In genomic region chr1:120605143-120605435, GRCm38 (mm10) we compare ENCODE assay signal across 13 mouse cellular contexts. TPM values are rescaled to one million over a fixed set of nuclear protein-coding genes. Genes with fewer than 3 reads are reported as not detected.
DNase-seq lines count a peak whose midpoint lies in the region; ATAC-seq and TF ChIP-seq lines count a peak whose summit lies in the region.
"Had no signal": no experiment of that assay in that cellular context is flagged by ENCODE, and none has a peak within 500 bp of the region (broad histone marks: within the 10 kb centered on the region; RNA-seq: fewer than 3 reads in every experiment).

No protein-coding gene starts in this region.

- no peak overlapping the region; the same call in 1 of the 2 replicates for H3K27ac ChIP-seq in cerebellum, adult 2 months (ENCODE audit: insufficient read depth, low read length)
- H3K27ac ChIP-seq in embryonic facial prominence, embryonic 14.5 days (replicated peaks; ENCODE audit: low read depth, low read length) = no peak overlapping the region
- no peak overlapping the region for H3K27ac ChIP-seq in limb, embryonic 13.5 days
- no peak overlapping the region for H3K27ac ChIP-seq in neural tube, embryonic 11.5 days (ENCODE audit: low read depth, low read length)
- H3K27ac ChIP-seq in intestine, postnatal 0 days (ENCODE audit: low read depth, low read length) = no peak overlapping the region

- no peak for ATAC-seq in embryonic facial prominence, embryonic 14.5 days (ENCODE audit: low read depth)
- ATAC-seq in limb, embryonic 13.5 days (ENCODE audit: low FRiP score, low read depth) = no peak
- no peak for ATAC-seq in neural tube, embryonic 11.5 days (ENCODE audit: insufficient read depth, low FRiP score, low TSS enrichment)
- no peak for ATAC-seq in intestine, postnatal 0 days
- ATAC-seq: intestine, embryonic 16.5 days had no signal

- H3K36me3 ChIP-seq in embryonic facial prominence, embryonic 14.5 days (ENCODE audit: control insufficient read depth, insufficient read depth, low read length) = no peaks in the 10 kb centered on the region
- H3K36me3 ChIP-seq in limb, embryonic 13.5 days = no peaks in the 10 kb centered on the region
- no peaks in the 10 kb centered on the region for H3K36me3 ChIP-seq in neural tube, embryonic 11.5 days (ENCODE audit: control insufficient read depth, insufficient read depth, low read length)
- H3K36me3 ChIP-seq in intestine, postnatal 0 days (ENCODE audit: control insufficient read depth, insufficient read depth) = no peaks in the 10 kb centered on the region
- H3K36me3 ChIP-seq: heart, embryonic 12.5 days had no signal

- peak overlapping the region; percentile 84 for H3K4me2 ChIP-seq in embryonic facial prominence, embryonic 14.5 days (ENCODE audit: low read depth, low read length)
- peak overlapping the region; percentile 84 for H3K4me2 ChIP-seq in limb, embryonic 13.5 days (replicated peaks)
- peak overlapping the region; percentile 14; the same call in 1 of the 2 replicates for H3K4me2 ChIP-seq in neural tube, embryonic 11.5 days (ENCODE audit: low read depth)
- H3K4me2 ChIP-seq in intestine, postnatal 0 days (replicated peaks; ENCODE audit: low read depth) = no peak overlapping the region
- H3K4me2 ChIP-seq: heart, embryonic 12.5 days had no signal

- peak in 1 of 2 experiments; percentile 37 for DNase-seq in cerebellum, adult 2 months
- DNase-seq in cerebellum, adult 18-20 months = no peak
- DNase-seq in embryonic facial prominence, embryonic 14.5 days (ENCODE audit: low spot score) = no peak
- no peak for DNase-seq in neural tube, embryonic 11.5 days (ENCODE audit: low spot score)
- no peak for DNase-seq in adrenal gland, adult 2 months
- DNase-seq in thymus, postnatal 14 days = no peak
- DNase-seq: liver had no signal

- TF ChIP-seq CTCF in cerebellum, adult 2 months (IDR thresholded peaks at IDR 0.05; ENCODE audit: borderline replicate concordance, insufficient read depth, low read depth, low read length) = no peak
- no peak for TF ChIP-seq CTCF in intestine, postnatal 0 days (IDR thresholded peaks at IDR 0.05; ENCODE audit: low read depth)

- no peaks in the 10 kb centered on the region for H3K9me3 ChIP-seq in embryonic facial prominence, embryonic 14.5 days (ENCODE audit: control insufficient read depth, low read length)
- no peaks in the 10 kb centered on the region for H3K9me3 ChIP-seq in limb, embryonic 13.5 days
- H3K9me3 ChIP-seq in neural tube, embryonic 11.5 days (ENCODE audit: control insufficient read depth, low read length) = no peaks in the 10 kb centered on the region
- H3K9me3 ChIP-seq in intestine, postnatal 0 days (ENCODE audit: control insufficient read depth) = no peaks in the 10 kb centered on the region
- H3K9me3 ChIP-seq: heart, embryonic 12.5 days had no signal

- peak overlapping the region; percentile 18 for H3K4me3 ChIP-seq in cerebellum, adult 2 months (replicated peaks; ENCODE audit: insufficient read depth, low read depth, low read length)
- H3K4me3 ChIP-seq in embryonic facial prominence, embryonic 14.5 days (ENCODE audit: low read depth, low read length) = peak overlapping the region; percentile 52
- peak overlapping the region; percentile 54 for H3K4me3 ChIP-seq in limb, embryonic 13.5 days
- H3K4me3 ChIP-seq in neural tube, embryonic 11.5 days (ENCODE audit: low read depth, low read length) = peak overlapping the region; percentile 41
- H3K4me3 ChIP-seq in intestine, postnatal 0 days (ENCODE audit: low read depth, low read length) = no peak overlapping the region
- H3K4me3 ChIP-seq: heart, embryonic 12.5 days had no signal

- peaks cover 11% of the 10 kb centered on the region; the same call in 1 of the 2 replicates for H3K27me3 ChIP-seq in cerebellum, adult 2 months (ENCODE audit: control insufficient read depth, insufficient read depth, low read length)
- H3K27me3 ChIP-seq in embryonic facial prominence, embryonic 14.5 days (replicated peaks; ENCODE audit: control insufficient read depth, insufficient read depth, low read length) = peaks cover 95% of the 10 kb centered on the region
- H3K27me3 ChIP-seq in limb, embryonic 13.5 days = peaks cover 89% of the 10 kb centered on the region
- peaks cover 93% of the 10 kb centered on the region for H3K27me3 ChIP-seq in neural tube, embryonic 11.5 days (ENCODE audit: control insufficient read depth, insufficient read depth, low read length)
- H3K27me3 ChIP-seq in intestine, postnatal 0 days (replicated peaks; ENCODE audit: control insufficient read depth, insufficient read depth, low read length) = peaks cover 96% of the 10 kb centered on the region

- peak overlapping the region; percentile 57; the same call in 1 of the 2 replicates for H3K9ac ChIP-seq in embryonic facial prominence, embryonic 14.5 days (ENCODE audit: low read depth, low read length)
- H3K9ac ChIP-seq in limb, embryonic 13.5 days = peak overlapping the region; percentile 75; the same call in 1 of the 2 replicates
- no peak overlapping the region; the same call in 1 of the 2 replicates for H3K9ac ChIP-seq in neural tube, embryonic 11.5 days (ENCODE audit: low read length)
- H3K9ac ChIP-seq in intestine, postnatal 0 days (ENCODE audit: low read depth, low read length) = no peak overlapping the region
- H3K9ac ChIP-seq: heart, embryonic 12.5 days had no signal

- H3K4me1 ChIP-seq in cerebellum, adult 2 months (ENCODE audit: control insufficient read depth, insufficient read depth, low read length) = no peaks in the 10 kb centered on the region
- peaks cover 4% of the 10 kb centered on the region; the same call in 1 of the 2 replicates for H3K4me1 ChIP-seq in embryonic facial prominence, embryonic 14.5 days (ENCODE audit: control insufficient read depth, insufficient read depth, low read length)
- H3K4me1 ChIP-seq in limb, embryonic 13.5 days = peaks cover 24% of the 10 kb centered on the region
- 0 out of 2 replicates have a peak, but pooled peaks cover 3% of the 10 kb centered on the region for H3K4me1 ChIP-seq in neural tube, embryonic 11.5 days (ENCODE audit: control insufficient read depth, insufficient read depth, low read length)
- H3K4me1 ChIP-seq in intestine, postnatal 0 days (replicated peaks; ENCODE audit: control insufficient read depth, insufficient read depth, low read length) = 0 out of 2 replicates have a peak, but pooled peaks cover 3% of the 10 kb centered on the region

- 50% methylated on average over 8 of the region's 8 CpGs for WGBS in cerebellum, adult 2 months
- 4% methylated on average over 8 of the region's 8 CpGs for WGBS in embryonic facial prominence, embryonic 14.5 days
- WGBS in limb, embryonic 13.5 days = 8% methylated on average over 8 of the region's 8 CpGs
- 1% methylated on average over 8 of the region's 8 CpGs for WGBS in neural tube, embryonic 11.5 days
- 5% methylated on average over 8 of the region's 8 CpGs for WGBS in intestine, postnatal 0 days

- TF ChIP-seq POLR2A in cerebellum, adult 2 months (IDR thresholded peaks at IDR 0.05; ENCODE audit: borderline replicate concordance, insufficient read depth, low read length) = no peak

RNA-seq across cellular contexts. Expression of gene En1, which starts 2.9 kb away (rescaled TPM):
- polyA plus RNA-seq in cerebellum, adult 2 months (2012; rRNA removed) = 2.4 and 4.5 TPM in 2 replicates
- 2.0 TPM in 2 replicates for polyA plus RNA-seq in embryonic facial prominence, embryonic 14.5 days (2014; fragmentation: Nextera tagmentation; extraction: Ambion mirVana)
- polyA plus RNA-seq in limb, embryonic 13.5 days (2015; fragmentation: Nextera tagmentation; extraction: Ambion mirVana) = 2.1 and 2.6 TPM in 2 replicates
- polyA plus RNA-seq in neural tube, embryonic 11.5 days (2014; fragmentation: Nextera tagmentation; extraction: Ambion mirVana) = 5.2 and 6.1 TPM in 2 replicates
- total RNA-seq in adrenal gland, adult 2 months (2021) = not detected
- polyA plus RNA-seq in adrenal gland, adult 2 months (2012; rRNA removed) = 0.03 and 0.27 TPM in 2 replicates
- not detected in 2 replicates for polyA plus RNA-seq in intestine, postnatal 0 days (2015; fragmentation: Nextera tagmentation; extraction: Ambion mirVana)
- polyA plus RNA-seq: frontal cortex, adult 2 months; intestine, embryonic 16.5 days; spleen, adult 2 months had no signal

Comparison
In these comparisons a context has a peak if more than half of its experiments do, and no peak if none do; other contexts are left out.
1. H3K9ac ChIP-seq: peak in embryonic facial prominence, embryonic 14.5 days (single experiment) and limb, embryonic 13.5 days (single experiment); none in neural tube, embryonic 11.5 days (single experiment) and intestine, postnatal 0 days (single experiment).